Mouse (Mus musculus): Measurements from ENCODE around the gene Pfn1. TPM values are rescaled to one million over a fixed set of nuclear protein-coding genes. Genes with fewer than 3 reads are reported as not detected.
A peak's percentile ranks its signal among the peaks of the same experiment; 100 is the strongest.

Gene Pfn1
- 100 to 1,000 TPM; 217 to 244 TPM for total RNA-seq (2021)

DNA sequence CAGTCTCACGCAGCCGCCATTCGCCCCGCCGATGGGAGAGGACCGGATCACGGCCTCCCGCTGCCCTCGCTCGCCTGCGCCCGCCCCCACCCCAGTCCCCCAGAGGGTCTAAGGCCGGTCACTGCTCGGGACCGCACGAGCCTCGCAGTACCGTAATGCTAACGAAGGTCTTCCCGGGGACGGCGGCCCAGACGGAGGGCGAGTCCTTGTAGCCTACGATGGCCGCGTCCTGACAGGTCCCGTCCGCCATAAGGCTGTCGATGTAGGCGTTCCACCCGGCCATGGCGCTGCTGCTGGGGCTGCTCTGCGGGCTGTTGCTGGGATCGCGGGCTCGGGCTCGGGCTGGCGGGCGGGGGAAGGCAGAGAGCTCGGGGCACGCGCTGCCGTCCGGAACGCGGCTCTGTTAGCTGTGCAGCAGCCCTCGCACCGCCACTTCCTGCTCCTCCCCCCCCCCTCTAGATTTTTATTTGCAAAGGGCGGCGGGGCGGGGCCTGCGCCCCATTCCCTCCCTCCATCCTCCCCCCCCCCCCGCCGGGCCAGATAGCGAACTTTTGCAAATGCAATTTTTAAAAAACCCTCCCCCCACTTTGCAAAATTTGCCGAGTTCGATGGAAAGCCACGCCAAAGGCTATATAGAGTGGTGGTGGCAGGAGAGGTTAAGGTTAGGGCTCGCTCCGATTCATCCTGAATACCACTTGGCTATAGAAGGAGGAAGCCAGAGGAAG is at the start of gene Pfn1:
Gene Pfn1, minus strand, starts transcription at position 447 of the 725 bp plus-strand sequence.
- intact Hi-C loops (cut with DNase I) = loop anchor here (2.0 kb wide), 1 partner anchor 14 kb away; the partner anchor contains the start of gene Spag7
- peak; percentile 64 to 73 for DNase-seq (ENCODE audit: low spot score in 2 of 2)

DNA sequence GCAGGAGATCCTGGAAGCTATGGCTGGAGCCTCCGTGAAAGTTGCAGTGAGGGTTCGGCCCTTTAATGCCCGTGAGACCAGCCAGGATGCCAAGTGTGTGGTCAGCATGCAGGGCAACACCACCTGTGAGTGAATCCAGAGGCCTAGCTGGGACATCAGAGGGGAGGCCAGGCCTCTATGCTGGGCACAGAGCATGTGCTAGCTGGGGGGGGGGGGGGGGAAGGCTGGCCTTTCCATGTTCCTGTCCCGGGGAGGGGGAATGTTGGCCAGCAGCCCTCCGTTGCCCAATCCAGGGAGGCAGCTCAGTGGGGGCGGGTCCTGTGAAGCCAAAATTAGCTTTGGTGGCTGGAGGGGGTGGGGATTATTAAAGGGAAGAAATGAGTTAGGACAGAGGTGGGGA is 48.3 kb upstream of the Pfn1 start:
- DNase-seq (ENCODE audit: low spot score in 2 of 2) = no peak
- intact Hi-C loops (cut with DNase I) = loop anchor here (5.0 kb wide), 1 partner anchor 55 kb away; no protein-coding TSS in a partner anchor

- no peak for DNase-seq (ENCODE audit: low spot score in 2 of 2)
- intact Hi-C loops (cut with DNase I) = loop anchor here (2.0 to 5.0 kb wide), 2 partner anchors 15 to 55 kb away; no protein-coding TSS in a partner anchor
These were observed 47.7 kb upstream of the Pfn1 start for GRCm38 (mm10) chr11:70701984-70702733.

DNA sequence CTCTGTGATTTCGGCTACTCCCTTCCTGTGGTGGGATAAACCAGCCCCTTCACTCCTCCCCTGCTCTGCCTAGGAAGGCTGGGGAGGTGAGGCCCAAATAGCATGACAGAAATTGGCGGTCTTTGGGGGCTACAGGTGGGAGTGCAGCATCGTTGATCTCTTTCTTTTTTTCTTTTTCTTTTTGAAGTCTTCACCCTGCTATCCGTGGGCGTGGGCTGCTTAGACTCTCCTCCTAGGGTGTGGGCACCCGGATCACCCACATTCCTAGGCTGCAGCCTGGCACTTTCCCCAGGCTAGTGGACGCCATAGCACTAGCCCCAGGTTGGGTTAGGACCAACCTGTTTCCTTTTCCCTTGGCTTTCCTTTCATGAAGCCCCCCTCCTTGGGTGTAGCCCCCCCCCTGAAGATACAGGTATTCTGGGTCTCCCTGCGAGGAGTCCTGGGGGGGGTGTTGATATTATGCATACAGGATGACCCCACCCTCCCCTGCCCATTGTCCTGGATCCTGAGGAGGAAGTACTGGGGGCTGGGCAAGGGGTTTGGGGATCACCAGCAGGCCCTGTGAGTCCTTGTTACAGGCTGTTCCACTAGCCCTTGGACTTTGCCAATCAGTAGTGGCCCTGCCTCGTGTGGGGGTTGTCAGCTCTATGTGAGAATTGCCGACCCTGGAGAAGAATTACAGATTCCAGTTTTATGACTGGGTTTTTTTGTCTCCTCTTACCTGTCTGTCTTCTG is 46.9 kb upstream of the Pfn1 start:
- intact Hi-C loops (cut with DNase I) = loop anchor here (2.0 to 5.0 kb wide), 2 partner anchors 15 to 56 kb away; no protein-coding TSS in a partner anchor
- DNase-seq (ENCODE audit: low spot score in 2 of 2) = no peak

- intact Hi-C loops (cut with DNase I) = loop anchor here (2.0 to 5.0 kb wide), 2 partner anchors 14 to 57 kb away; no protein-coding TSS in a partner anchor
- DNase-seq (ENCODE audit: low spot score in 2 of 2) = peak; percentile 64 to 68
These were observed 46.2 kb upstream of the Pfn1 start for GRCm38 (mm10) chr11:70700613-70701012.

DNA sequence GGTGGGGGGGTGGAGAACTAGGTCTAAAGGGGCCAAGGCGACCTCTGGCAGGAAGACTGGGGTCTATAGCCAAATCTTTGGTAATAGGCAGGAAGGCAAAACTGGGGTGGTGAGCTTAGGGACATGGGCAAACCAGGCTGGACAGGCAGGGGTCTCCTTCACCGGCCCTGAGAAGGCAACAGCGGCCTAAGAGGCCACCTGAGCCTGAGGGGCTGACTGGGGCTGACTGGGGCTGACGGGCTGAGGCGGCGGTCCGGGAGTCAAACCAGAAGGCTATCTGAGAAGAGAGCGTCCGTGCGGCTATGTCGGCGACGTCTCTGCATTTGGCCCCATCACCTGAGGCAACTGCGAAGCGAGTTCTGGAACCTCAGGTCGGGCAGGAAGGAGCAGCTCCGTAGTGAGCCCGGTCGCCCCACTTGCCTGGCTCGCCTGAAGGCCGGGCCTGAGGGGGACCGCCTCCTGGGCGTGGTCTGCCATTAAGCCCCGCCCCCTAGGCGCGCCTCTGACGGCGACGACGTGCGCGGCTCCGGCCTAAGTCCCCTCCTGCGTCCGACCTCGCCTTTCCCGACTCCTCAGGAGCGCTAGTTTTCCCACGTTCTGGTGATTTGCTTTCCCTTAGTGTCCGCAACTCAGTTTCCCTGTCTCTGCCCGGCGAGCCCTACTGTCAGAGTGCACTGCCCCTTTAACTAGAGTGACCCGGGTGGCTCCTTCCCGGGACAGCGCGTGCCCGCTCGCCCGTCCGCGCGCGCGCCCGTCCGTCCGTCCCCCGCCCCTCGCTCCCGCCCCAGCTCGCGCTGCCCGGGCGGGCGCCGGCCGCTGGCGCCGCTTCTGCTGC is 45.5 kb upstream of the Pfn1 start, which contains the start of the genes Inca1 and Kif1c:
Gene Inca1, minus strand, starts transcription at position 434 of the 835 bp plus-strand sequence.
Gene Kif1c, plus strand, starts transcription at position 827 of the 835 bp plus-strand sequence.
- DNase-seq (ENCODE audit: low spot score in 2 of 2) = peak; percentile 94 to 96
- intact Hi-C loops (cut with DNase I) = loop anchor here (2.0 to 5.0 kb wide), 2 partner anchors 13 to 57 kb away; no protein-coding TSS in a partner anchor

DNA sequence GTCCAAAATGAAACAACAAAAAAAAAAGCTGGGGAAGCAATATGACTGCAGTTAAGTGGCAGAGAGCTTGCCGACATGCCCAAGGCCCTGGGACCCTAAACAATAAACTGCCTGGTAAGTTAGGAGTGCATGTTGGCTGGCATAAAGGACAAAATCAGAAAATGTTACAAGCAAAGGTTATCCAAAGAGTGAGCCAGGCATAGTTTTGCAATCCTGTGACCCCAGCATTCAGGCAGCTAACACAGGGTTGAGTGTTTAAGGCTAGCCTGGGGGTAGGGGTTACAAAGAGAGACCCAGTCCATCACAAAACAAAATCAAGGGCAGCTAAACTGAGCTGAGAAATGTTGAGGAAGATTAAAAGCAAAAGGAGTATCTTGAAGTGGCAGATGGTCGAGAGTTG is 44.6 kb upstream of the Pfn1 start:
- no peak for DNase-seq (ENCODE audit: low spot score in 2 of 2)
- intact Hi-C loops (cut with DNase I) = no loop called here

GRCm38 (mm10) chr11:70697376-70697775 is 42.9 kb upstream of the Pfn1 start:
- DNase-seq (ENCODE audit: low spot score in 2 of 2) = no peak
- intact Hi-C loops (cut with DNase I) = no loop called here

- DNase-seq (ENCODE audit: low spot score in 2 of 2) = no peak
These were observed 39.1 kb upstream of the Pfn1 start for GRCm38 (mm10) chr11:70693504-70693903.

DNA sequence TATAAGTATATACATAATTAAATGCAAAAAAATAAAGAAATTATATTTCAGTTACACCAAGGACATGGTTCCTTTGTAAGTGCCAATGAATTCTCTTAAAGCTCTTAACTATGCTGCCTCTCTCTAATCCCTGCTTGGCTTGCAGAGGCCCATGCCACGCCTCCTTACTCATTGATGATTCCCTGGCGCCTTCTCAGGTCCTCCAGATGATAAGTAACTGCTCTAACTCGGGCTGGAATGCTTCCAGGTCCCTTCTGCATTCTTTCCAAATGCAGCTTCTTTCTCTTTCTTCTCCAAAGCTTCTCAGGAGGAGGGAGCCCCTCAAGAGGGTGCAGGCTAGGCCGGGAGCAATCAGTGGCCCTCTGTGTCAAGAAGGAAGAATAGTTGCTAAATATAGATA is 35.1 kb upstream of the Pfn1 start:
- DNase-seq (ENCODE audit: low spot score in 2 of 2) = no peak
- intact Hi-C loops (cut with DNase I) = loop anchor here (5.0 kb wide), 1 partner anchor 68 kb away; no protein-coding TSS in a partner anchor

More at GRCm38 (mm10) chr11:70693504-70693903, 39.1 kb upstream of the Pfn1 start:
- intact Hi-C loops (cut with DNase I) = no loop called here

DNA sequence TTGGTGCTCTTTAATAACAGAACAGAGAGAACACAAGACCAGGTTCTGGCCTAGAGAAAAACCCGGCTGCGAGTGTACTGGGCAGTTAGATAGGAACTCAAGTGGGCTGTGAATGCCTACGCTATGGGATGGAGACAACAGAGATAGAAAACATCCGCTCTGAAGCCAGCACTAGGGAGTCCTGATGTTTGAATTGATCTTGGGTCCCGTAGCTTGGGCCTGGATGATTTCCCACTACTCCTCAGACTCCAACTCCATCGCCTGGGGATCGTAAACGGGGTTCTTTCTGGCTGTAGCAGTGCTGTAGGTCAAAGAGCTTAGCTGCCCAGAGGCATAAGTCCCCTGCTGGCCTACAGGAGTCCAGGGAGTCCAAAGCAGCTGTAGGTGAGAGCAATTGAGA is 33.9 kb upstream of the Pfn1 start:
- DNase-seq (ENCODE audit: low spot score in 2 of 2) = no peak
- intact Hi-C loops (cut with DNase I) = loop anchor here (5.0 kb wide), 1 partner anchor 69 kb away; no protein-coding TSS in a partner anchor

DNA sequence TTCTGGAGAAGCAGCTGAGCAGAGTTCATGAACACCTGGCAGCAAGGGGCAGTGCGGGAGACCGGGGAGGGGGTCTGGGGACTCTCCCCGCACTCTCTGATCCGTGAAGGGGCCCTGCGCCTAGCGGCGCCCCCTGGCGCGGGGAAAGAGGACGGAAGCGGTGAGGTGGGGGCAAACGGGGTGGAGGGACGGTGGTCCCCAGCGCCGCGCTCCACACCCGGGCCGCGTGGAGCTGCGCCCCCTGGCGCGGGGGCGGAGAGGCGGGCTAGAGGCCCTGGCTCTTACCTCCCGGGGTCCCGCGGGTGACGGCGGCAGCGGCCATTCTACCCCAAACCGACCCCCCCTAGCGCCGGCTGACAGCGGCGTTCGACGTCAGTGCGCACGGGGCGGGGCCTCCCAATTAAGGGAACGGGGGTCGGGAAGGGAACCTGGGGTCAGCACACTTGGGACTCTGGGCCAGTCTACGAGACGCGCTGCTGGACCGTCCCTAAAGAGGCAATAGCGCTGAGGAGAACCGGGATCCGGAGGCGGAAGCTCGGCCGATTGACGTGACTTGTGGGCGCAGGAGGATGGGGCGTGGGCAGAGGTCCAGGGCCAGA is 33.3 kb upstream of the Pfn1 start, which contains the start of gene Camta2:
Gene Camta2, minus strand, starts transcription at position 505 of the 599 bp plus-strand sequence.
- peak; percentile 87 for DNase-seq (ENCODE audit: low spot score in 2 of 2)
- intact Hi-C loops (cut with DNase I) = loop anchor here (1.0 to 5.0 kb wide), 3 partner anchors 13 to 70 kb away; partner anchors contain the start of genes Inca1, Kif1c and Spag7

DNA sequence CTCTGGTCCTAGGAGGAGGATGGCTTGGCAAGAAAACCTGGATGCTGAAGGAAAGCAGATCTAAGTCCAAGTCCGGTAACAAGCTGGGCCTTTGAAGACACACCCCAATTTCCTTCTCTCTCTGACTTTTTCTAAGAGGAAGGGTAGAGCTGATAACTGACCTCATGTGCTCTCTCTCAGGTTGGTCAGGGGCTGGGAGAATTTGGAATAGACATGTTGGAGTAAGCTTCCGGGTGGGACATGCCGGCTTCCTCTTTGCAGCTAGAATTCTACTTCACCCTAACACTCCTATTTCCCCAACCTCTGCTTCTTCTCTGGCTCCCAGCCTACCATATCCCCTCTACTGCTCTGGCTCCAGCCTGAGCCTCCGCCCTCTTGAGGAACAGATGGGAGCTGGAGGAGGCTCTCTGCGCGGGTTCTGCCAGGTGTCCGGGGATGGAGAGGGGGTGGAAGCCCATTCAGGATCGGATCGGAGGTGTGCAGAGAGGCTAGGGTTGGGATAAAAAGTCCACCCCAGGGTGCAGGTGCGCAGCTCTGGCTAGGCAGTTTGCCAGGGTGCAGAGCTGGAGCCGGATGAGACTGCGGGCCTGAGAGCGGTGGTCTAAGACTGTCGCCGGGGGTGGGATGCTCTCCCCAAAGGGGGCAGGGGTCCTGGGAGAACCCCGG is 32.6 kb upstream of the Pfn1 start:
- intact Hi-C loops (cut with DNase I) = loop anchor here (1.0 to 5.0 kb wide), 3 partner anchors 14 to 70 kb away; partner anchors contain the start of genes Inca1, Kif1c and Spag7
- peak; percentile 64 to 80 for DNase-seq (ENCODE audit: low spot score in 2 of 2)

- intact Hi-C loops (cut with DNase I) = no loop called here
These were observed 29.2 kb upstream of the Pfn1 start for GRCm38 (mm10) chr11:70683640-70684039.

GRCm38 (mm10) chr11:70681897-70682581 is 27.6 kb upstream of the Pfn1 start:
- no peak for DNase-seq (ENCODE audit: low spot score in 2 of 2)
- intact Hi-C loops (cut with DNase I) = no loop called here

More at GRCm38 (mm10) chr11:70683640-70684039, 29.2 kb upstream of the Pfn1 start:
- DNase-seq (ENCODE audit: low spot score in 2 of 2) = no peak

- no peak for DNase-seq (ENCODE audit: low spot score in 2 of 2)
- intact Hi-C loops (cut with DNase I) = no loop called here
These were observed 26.7 kb upstream of the Pfn1 start for GRCm38 (mm10) chr11:70681170-70681569.

DNA sequence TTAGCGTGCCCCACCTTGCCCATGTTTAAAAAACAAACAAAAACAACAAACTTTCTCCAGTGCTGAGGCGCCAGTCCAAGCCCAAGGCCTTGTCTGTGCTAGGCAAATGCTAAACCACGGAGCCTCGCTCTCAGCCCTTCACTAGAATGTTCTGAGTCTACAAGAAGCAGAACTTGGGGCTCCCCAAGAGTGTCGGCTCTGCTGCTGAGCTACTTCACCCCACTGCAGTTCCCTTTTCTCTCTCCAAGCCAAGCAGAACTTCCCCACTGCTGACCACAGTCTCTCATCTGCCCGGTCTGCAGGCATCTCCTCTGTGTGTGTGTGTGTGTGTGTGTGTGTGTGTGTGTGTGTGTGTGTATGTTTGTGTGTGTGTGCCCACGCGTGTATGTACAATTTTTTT is 25.4 kb upstream of the Pfn1 start:
- DNase-seq (ENCODE audit: low spot score in 2 of 2) = no peak
- intact Hi-C loops (cut with DNase I) = no loop called here

Measured in left cerebral cortex, postnatal 36 days (tissue).